Mouse (Mus musculus): ENCODE results near the gene Ptn. TPM values are rescaled to one million over a fixed set of nuclear protein-coding genes. Genes with fewer than 3 reads are reported as not detected.

The Ptn gene
- polyA plus RNA-seq, 1 experiment: not detected

DNA sequence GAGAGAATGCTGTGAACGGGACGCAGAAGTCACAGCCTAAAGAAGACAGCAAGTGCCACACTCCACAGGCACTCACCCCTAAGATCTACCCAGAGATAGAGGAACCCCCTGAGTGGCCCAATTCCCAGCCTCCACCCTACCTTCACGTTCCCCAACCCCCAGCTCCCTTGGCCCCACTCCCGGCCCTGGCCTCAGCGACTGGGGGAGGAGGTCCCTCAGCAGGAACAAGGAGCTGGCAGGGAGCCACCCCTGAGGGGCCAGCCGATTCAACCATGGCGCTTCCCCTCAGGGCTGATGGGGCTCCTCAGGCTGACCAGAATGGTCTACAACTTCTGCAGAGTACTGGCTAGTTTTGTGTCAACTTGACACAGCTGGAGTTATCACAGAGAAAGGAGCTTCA, 81.9 kb downstream of the Ptn start:
- no peak for TF ChIP-seq GATA1 (IDR thresholded peaks at IDR 0.05; ENCODE audit: low read length)

DNA sequence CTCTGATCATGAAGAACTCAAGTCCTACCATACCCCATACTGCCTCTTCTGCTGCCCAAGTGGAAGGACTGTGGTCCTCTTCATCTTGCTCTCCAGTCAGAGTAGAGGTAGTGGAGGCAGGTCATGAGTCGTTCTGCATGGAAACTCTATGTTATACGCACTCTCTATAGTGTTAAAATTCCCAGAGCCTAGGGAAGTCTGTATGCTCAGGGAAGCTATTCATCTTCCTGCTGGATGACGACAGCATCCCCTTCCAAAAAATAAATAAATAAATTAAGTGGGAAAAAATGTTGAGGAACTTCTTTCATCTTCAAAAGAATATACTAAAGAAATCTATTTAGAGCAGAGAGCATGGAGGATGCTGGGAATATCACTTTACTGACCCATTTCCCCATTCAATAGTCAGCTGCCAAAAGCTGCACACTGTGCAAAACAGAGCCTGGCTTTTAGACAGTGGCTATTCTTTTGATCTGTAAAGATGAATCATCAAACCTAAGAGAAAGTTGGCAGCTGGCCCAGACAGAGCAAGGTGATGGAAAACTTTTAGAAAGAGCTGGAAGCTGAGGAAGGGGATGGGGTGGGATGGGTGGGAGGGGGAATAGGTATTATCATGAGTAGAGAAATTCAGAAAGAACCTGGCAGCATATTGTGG, 84.4 kb downstream of the Ptn start:
- TF ChIP-seq GATA1 (IDR thresholded peaks at IDR 0.05; ENCODE audit: low read length): no peak

DNA sequence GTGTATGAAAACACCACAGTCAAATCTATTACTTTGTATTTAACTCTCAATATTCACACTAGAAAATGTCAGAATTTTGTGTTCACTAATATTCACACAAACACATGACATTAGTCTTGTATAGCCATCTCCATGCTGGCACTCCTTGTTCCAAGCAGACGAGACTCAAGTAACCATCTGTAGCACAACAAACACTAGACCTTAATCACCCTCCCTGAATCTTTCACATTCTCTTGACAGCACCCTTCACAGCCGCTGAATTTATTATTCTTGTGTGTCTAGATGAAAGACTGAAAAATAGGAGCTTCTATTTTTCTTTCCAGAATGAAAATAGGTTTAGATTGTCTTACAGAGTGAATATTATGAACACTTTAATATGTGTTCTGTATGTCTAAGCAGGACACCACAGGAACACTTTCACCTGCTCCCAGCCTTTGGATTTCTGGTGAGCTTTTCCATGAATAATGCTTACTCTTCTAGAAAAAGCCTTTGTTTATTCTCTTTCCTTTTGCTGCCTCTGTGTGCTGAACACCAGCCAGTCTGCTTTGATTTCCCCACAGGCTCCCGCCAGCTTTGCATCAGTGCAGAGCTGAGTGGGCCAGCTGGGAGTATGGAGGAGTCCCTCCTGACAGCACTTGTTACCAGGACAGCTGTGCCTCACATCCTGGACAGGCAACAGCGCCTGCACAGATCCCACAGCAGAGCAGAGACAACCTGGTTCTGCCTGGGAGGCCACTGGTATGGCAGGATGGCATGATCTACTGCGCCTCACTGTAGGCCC, 87.1 kb downstream of the Ptn start:
- no peak for TF ChIP-seq GATA1 (IDR thresholded peaks at IDR 0.05; ENCODE audit: low read length)

DNA sequence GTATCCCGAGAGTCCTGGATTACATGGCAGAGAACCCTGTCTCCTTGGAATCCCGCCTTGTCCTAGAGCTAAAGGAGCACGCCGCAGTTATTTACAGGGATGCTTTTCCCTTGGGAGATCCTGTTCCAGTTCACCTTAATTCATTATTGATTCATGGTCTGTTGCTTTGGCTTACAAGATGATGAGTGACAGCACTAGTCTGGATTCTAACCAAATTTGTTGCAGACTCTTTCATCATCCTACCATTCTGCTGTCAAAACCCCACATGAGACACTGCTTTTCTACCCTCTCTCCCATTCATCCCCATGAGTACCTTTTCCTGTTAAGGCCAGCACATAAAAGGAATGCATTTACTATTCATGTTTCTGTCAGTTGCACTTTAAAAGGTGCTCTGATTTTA, 96.7 kb downstream of the Ptn start:
- TF ChIP-seq GATA1 (IDR thresholded peaks at IDR 0.05; ENCODE audit: low read length): no peak

DNA sequence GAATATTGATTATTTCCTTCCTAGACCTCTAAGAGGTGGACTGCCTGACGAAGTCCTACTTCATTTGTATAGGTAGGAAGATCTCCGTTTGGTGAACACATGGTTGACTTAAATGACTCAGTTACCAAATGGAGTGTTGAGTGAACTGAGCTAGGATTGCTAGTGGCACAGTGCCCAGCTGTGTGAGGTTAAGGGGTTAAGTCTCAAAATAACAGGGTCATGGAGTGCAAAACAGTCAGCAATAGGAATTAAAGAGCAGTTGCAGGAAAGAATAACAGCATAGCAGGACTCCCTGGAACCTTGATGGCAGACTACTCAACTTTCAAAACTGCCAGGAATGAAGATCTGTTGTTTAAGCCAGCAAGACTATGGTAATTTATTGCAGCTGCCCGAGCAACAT, 114.5 kb downstream of the Ptn start:
- no peak for TF ChIP-seq GATA1 (IDR thresholded peaks at IDR 0.05; ENCODE audit: low read length)

DNA sequence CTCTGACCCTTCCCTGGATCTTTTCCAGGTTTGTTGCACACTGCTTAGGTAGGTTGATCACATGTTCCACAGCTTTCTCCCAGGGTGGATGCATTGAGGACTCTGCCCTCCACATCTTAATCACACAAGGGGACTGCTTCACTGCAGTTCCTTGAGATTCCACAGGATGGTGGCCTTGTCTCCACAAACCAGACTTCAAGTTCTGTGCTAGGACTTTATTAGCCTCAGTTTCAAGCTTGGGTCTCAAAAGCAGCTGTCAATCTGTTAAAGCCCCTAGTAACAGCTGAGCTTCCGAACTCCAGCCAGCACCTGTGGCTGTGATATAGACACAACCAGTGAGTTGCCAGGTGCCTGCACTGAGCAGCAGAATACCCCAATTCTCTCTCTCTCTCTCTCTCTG, 118.5 kb downstream of the Ptn start:
- no peak for TF ChIP-seq GATA1 (IDR thresholded peaks at IDR 0.05; ENCODE audit: low read length)

DNA sequence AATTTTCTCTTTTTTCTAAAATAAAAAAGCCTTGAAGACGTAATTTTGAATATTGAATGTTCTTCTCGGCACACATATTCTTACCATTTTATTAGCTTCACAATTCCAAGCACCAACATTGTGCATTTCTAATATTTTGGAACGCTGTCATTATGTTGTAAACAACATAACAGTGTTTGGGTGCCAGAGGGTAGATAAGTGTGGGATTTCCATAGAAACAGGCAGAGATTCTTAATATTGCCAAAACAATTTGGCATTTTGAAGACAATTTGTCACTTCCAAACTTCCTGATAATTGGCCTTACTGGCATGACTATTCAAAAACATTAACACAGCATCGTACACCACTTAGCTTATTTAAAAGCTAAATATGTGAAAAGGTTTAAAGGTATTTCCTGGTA, 119.1 kb downstream of the Ptn start:
- no peak for TF ChIP-seq GATA1 (IDR thresholded peaks at IDR 0.05; ENCODE audit: low read length)

DNA sequence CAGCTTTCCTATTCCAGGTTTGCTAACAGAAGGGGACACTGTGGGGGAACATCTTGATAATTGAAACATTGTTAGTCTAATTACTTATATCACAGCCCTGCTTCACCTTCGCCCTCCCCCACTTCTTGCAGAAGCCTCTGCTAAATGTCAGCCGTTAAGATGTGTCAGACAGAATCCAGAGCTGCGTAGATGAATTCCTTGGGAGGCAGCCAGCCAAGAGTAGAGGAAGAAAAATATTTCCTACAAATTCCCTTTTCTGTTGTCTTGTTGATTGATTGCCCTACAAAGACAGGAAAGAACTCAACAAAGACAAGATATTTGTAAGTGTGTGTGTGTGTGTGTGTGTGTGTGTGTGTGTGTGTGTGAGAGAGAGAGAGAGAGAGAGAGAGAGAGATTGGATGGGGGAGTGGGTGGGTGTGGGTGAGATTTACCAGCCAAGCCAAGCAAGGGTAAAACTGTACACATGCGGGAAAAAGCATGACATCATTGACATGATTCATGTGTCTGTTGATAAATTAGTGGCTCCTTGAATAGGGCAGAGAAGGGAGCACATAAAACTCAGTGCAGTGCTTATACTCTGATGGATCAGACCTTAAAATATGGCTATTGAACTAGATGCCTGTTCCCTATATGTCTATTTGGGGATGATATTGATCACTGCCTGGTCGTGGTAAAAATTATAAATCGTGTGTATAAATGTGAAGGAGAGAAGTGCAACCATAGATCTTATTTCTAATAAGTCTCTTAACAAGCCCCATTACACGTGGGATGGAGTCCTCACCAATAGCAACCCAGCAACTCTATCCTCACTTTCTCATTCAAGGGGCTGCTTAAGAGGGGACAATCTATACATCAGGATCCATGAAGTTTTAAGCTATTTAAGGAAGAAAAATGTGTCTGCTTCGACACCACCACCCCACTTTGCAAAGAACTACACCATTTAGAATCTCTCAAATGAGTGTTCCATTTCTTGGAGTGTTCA, 133.0 kb downstream of the Ptn start:
- no peak for TF ChIP-seq GATA1 (IDR thresholded peaks at IDR 0.05; ENCODE audit: low read length)

DNA sequence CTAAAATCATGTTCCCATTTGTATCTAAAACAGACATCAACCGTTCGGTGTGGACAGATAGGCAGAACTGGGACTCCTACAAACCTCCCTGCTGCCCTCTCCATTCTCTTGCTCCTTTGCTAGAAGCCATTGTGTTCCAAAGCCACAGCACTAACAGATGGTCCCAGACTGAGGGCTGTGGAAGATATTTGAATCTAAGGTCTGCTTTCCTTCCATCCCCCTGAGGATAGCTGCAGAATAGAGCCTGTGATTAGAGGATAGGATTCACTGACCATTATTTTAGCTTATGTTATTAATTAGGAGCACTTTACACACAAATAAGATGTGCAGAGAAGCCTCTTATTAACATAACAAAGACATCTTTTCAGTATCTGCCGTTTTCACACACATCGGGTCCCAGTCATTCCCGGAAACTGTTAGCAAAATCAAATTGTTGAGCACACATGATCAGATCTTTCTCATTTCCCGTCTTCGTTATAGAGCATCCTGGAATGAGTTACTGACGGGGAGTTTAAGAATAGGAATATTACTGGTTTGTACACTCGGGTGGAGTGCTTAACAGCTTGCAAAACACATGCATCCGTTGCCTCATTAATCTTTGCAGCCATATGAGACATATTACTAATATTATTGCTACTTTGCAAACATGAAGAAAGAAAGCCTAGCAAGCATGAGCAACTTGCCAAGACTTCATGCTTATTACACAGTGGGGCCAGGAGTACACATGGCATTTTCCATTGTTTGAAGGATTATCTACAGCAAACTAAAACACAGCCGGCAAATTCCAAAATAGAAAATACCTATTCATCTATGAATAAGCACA, 137.4 kb downstream of the Ptn start:
- no peak for TF ChIP-seq GATA1 (IDR thresholded peaks at IDR 0.05; ENCODE audit: low read length)

DNA sequence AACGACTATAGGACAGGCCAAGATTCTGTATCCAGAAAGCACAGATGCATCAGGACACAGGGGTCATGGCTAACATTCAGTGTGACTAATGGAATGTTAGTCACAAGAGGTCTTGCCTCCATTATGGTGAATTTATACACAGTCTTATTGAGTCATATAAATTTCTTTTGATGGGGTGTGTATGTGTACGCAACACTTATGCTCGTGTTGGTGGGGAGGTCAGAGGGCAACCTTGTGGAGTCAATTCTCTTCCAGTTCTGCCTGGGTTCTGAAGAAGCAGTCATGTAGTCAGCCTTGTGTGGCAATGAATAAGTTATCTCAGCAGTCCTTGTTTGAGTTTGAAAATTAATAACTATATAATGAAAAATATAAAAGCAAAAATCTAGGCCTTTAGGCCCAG, 138.7 kb downstream of the Ptn start:
- TF ChIP-seq GATA1 (IDR thresholded peaks at IDR 0.05; ENCODE audit: low read length): no peak
